Mouse (Mus musculus) hindbrain, embryonic 16.5 days (tissue): ENCODE measurements around the gene AW822073. TPM values are rescaled to one million over a fixed set of nuclear protein-coding genes. Genes with fewer than 3 reads are reported as not detected.
"Not testable (repeated sequence)": the region's sequence is repeated elsewhere in the genome, so short reads cannot be mapped to it uniquely, and the experiment has no call there.

Experiments
- ATAC-seq: fragments of 200-750 bp; cut with Nextera tagmentation; 2 replicates; pipeline ENCODE4 v1.8.0; 2017; ENCODE audit warnings: moderate TSS enrichment, moderate library complexity
- H3K27ac ChIP-seq: fragments of 300-500 bp; sonication (generic); 2 replicates; pipeline ENCODE4 v1.5.1; 2014; ENCODE audit warnings: low read depth, mild to moderate bottlenecking, control low read depth, low read length, moderate library complexity
- H3K27me3 ChIP-seq: fragments of 300-500 bp; sonication (generic); replicated peaks from 2 replicates; pipeline ENCODE4 v1.6.1; 2014; ENCODE audit warnings: low read length; ENCODE audit not compliant: control insufficient read depth, insufficient read depth
- H3K36me3 ChIP-seq: fragments of 300-500 bp; sonication (generic); 2 replicates; pipeline ENCODE4 v1.6.1; 2014; ENCODE audit warnings: mild to moderate bottlenecking, low read length, moderate library complexity, mixed read lengths; ENCODE audit not compliant: control insufficient read depth, insufficient read depth
- H3K4me1 ChIP-seq: fragments of 300-500 bp; sonication (generic); 2 replicates; pipeline ENCODE4 v1.6.1; 2014; ENCODE audit warnings: low read depth, low read length; ENCODE audit not compliant: control insufficient read depth, insufficient read depth
- H3K4me2 ChIP-seq: fragments of 300-500 bp; sonication (generic); 2 replicates; pipeline ENCODE4 v1.6.1; 2014; ENCODE audit warnings: mild to moderate bottlenecking, low read length, control low read depth, moderate library complexity
- H3K4me3 ChIP-seq: fragments of 300-500 bp; sonication (generic); 2 replicates; pipeline ENCODE4 v1.5.1; 2014; ENCODE audit warnings: mild to moderate bottlenecking, low read length, control low read depth, moderate library complexity
- H3K9ac ChIP-seq: fragments of 300-500 bp; sonication (generic); 2 replicates; pipeline ENCODE4 v1.6.1; 2014; ENCODE audit warnings: low read depth, mild to moderate bottlenecking, control low read depth, low read length, moderate library complexity
- H3K9me3 ChIP-seq: fragments of 300-500 bp; sonication (generic); 2 replicates; pipeline ENCODE4 v1.6.1; 2014; ENCODE audit warnings: mild to moderate bottlenecking, low read length, moderate library complexity; ENCODE audit not compliant: control insufficient read depth
- WGBS: fragments of 180-500 bp; shearing (Covaris S2); extraction: QIAGEN DNeasy Blood & Tissue Kit; methylation state at CpG from one replicate; pipeline ENCODE4 v1.1.7; 2014; 5-methylcytosine and 5-hydroxymethylcytosine counted together
- polyA plus RNA-seq: library from polyadenylated mRNA; unstranded; fragments of >200 nt; fragmentation: Nextera tagmentation; extraction: Ambion mirVana; gene quantifications from 2 replicates; pipeline ENCODE4 v1.2.1, GENCODE M21; 2015

Gene AW822073
- polyA plus RNA-seq, 1 experiment from 2014 or later, result not detected

DNA sequence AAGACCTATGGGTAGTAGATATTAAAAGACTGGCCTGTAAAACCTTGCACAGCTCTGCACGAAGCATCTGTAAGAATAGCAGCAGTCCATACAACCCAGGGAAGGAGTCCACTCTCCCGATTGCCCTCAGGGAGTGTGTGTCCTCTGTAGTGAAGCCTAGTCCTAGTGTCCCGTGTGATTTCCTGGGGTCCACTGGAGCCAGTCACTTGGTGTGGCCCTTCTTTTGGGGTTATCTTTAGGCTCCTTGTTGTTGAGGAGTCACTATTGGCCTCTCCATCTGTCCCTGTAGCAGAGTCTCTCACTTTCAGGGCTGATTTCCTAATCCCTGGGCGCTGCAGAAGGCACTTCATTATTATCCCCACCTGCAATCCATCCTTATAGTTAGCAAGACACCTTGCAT, 10.3 kb upstream of the AW822073 start:
- WGBS, result 88% methylated on average over 4 of the region's 4 CpGs
- H3K4me3 ChIP-seq, H3K27ac ChIP-seq, ATAC-seq, H3K27me3 ChIP-seq, H3K4me1 ChIP-seq, H3K9ac ChIP-seq, H3K36me3 ChIP-seq, H3K4me2 ChIP-seq: not testable (repeated sequence)
- peaks cover 18% of the 10 kb centered on the region for H3K9me3 ChIP-seq

DNA sequence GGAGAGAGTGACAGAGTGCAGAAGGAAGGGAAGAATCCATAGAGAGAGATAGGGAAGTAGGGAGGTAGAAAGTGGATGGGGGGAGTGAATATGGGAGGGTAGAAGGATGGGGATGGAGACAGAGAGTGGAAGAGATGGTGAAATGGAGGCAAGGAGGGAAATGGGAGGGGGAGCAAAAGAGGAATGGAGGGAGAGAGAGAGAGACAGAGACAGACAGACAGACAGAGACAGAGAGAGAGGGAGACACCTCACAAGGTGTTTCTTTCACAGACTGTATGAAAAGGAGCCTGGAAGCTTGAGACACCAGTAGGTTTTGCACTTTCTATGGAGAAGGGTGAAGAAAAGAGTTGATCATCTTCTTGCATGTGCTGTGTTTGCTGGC, 9.0 kb upstream of the AW822073 start:
- H3K9ac ChIP-seq, H3K4me2 ChIP-seq, H3K27ac ChIP-seq, H3K27me3 ChIP-seq, H3K36me3 ChIP-seq, H3K4me1 ChIP-seq, ATAC-seq, H3K4me3 ChIP-seq: not testable (repeated sequence)
- peaks cover 14% of the 10 kb centered on the region for H3K9me3 ChIP-seq

DNA sequence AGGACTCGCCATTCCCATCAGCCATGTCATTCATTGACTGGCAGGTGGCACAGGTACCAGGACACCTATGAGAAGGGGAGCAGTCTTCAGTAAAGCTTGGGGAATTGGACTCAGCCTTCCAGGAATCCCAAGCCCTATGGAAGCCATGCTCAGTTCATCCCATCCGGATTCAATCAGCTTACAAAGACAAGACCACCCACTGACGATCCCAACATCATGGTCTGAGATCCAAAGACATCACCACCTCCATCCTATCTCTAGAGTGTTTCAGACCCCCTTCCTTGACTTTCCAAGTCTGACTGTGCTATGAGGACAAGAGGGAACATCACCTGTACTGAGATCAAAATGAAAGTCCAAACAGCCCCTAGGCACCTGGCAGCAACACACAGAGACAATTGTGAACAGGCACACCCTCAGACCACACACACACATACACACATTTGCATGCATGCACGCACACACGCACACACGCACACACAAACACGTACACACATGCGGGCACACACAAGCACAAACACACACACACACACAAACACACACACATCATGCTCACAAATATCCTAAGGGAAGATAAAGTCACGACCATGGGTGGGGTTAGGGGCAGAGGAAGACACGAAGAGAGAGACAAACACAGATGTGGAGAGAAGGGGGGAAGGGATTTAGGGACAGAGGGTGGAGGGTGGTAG, 8.5 kb upstream of the AW822073 start:
- 81% methylated on average over 9 of the region's 10 CpGs for WGBS
- not testable (repeated sequence) for H3K4me2 ChIP-seq

DNA sequence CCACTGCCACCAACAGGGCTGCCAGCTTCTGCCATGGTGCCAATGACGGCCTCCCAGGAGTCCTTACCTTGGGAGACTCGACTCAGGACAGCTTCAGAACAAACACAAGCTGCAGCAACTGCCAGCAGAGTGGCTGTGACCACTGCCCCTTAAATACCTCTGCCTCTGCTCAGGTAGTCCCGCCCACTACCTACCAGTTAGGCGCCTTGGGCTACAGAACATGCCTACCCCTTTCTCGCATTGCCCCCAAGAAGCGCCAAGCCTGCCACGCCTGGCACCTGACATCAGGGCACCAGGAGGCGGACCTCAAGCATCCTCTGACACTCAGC, 7.9 kb upstream of the AW822073 start, which contains the start of gene Duxf3:
TSS of gene Duxf3 (minus strand) at position 35 of the 329 bp plus-strand sequence.
- not testable (repeated sequence) for H3K27ac ChIP-seq, ATAC-seq, H3K36me3 ChIP-seq, H3K27me3 ChIP-seq, H3K4me3 ChIP-seq, H3K4me1 ChIP-seq, H3K4me2 ChIP-seq, H3K9ac ChIP-seq
- WGBS, result 77% methylated on average over 4 of the region's 8 CpGs
- peaks cover 14% of the 10 kb centered on the region for H3K9me3 ChIP-seq

More for the DNA sequence above, 8.5 kb upstream of the AW822073 start:
- H3K4me3 ChIP-seq, H3K27me3 ChIP-seq, H3K36me3 ChIP-seq, H3K4me1 ChIP-seq, H3K27ac ChIP-seq, H3K9ac ChIP-seq: not testable (repeated sequence)
- H3K9me3 ChIP-seq, result peaks cover 14% of the 10 kb centered on the region
- ATAC-seq, result peak; percentile 53

DNA sequence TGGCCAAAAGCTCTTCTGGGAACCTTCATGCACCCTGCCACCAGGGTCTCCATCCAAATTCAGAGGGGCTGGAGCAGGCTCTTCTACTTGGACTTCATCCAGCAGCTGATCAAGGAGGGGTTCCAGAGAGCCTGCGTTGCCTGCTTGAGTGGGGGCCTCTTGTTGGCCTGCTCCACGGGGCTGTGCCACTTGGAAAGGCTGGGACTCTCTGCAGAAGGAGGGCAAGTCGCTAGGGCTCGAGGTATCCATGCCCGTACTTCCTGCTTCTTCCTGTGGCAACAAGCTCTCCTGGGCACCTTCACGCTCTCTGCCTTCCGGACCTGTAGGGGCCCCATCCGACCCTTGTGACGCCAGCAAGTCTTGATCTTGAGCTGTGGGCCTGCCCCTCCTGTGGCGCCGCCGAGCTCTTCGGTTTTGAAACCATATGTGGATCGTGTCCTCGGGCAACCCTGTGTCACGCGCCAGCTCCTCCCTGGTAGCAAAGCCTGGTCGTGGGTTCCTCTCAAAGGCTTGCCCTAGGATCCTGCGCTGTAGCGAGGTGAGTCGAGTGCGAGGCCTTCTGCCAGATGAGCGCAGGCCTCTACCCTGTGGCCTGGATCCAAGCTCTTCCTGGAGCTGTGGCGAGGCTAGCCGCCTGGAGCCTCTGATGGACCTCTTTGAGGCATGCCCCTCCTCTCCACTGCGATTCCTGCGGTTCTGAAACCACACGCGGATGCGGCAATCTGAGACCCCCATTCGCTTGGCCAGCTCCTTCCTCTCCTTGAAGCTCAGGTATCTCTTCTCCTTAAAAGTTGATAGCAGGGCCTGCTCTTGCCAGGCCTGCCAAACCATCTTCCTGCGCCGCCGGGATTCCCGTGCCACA, 7.3 kb upstream of the AW822073 start:
- H3K36me3 ChIP-seq, H3K27me3 ChIP-seq, H3K27ac ChIP-seq, H3K4me2 ChIP-seq, H3K4me3 ChIP-seq, H3K4me1 ChIP-seq, H3K9ac ChIP-seq: not testable (repeated sequence)
- H3K9me3 ChIP-seq, result peaks cover 14% of the 10 kb centered on the region
- peak; percentile 83 for ATAC-seq
- 87% methylated on average over 31 of the region's 35 CpGs for WGBS

DNA sequence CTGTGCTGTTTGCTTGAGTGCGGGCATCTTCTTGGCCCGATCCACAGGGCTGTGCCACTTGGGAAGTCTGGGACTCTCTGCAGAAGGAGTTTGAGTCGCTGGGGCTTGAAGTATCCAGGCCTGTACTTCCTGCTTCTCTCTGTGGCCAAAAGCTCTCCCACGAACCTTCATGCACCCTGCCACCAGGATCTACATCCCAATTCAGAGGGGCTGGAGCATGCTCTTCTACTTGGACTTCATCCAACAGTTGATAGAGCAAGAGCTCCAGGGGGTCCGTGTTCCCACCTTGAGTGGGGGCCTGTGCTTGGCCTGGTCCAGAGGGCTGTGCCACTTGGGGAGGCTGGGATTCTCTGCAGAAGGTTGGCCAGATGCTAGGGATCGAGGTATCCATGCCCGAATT, 6.4 kb upstream of the AW822073 start:
- ATAC-seq, result peak; percentile 46
- not testable (repeated sequence) for H3K27ac ChIP-seq, H3K36me3 ChIP-seq, H3K4me1 ChIP-seq, H3K4me2 ChIP-seq, H3K4me3 ChIP-seq, H3K27me3 ChIP-seq, H3K9ac ChIP-seq
- peaks cover 14% of the 10 kb centered on the region for H3K9me3 ChIP-seq
- WGBS, result 94% methylated on average over 5 of the region's 7 CpGs

DNA sequence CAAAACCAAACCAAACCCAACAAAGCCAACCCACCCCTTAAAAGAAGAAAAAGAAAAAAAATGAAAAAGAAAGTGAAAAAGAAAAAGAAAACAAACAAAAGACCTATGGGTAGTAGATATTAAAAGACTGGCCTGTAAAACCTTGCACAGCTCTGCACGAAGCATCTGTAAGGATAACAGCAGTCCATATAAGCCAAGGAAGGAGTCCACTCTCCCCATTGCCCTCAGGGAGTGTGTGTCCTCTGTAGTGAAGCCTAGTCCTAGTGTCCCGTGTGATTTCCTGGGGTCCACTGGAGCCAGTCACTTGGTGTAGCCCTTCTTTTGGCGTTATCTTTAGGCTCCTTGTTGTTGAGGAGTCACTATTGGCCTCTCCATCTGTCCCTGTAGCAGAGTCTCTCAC, 5.3 kb upstream of the AW822073 start:
- not testable (repeated sequence) for H3K4me1 ChIP-seq, H3K4me3 ChIP-seq, H3K27ac ChIP-seq, H3K27me3 ChIP-seq, H3K36me3 ChIP-seq, H3K9ac ChIP-seq, H3K4me2 ChIP-seq, ATAC-seq
- peaks cover 14% of the 10 kb centered on the region for H3K9me3 ChIP-seq
- 55% methylated on average over 3 of the region's 3 CpGs for WGBS

GRCm38 (mm10) chr10:58227798-58228197, 3.1 kb upstream of the AW822073 start:
- peaks cover 14% of the 10 kb centered on the region for H3K9me3 ChIP-seq
- not testable (repeated sequence) for H3K4me1 ChIP-seq, H3K27me3 ChIP-seq, H3K27ac ChIP-seq, H3K4me2 ChIP-seq, ATAC-seq, H3K4me3 ChIP-seq, H3K36me3 ChIP-seq, H3K9ac ChIP-seq
- 82% methylated on average over 2 of the region's 6 CpGs for WGBS

DNA sequence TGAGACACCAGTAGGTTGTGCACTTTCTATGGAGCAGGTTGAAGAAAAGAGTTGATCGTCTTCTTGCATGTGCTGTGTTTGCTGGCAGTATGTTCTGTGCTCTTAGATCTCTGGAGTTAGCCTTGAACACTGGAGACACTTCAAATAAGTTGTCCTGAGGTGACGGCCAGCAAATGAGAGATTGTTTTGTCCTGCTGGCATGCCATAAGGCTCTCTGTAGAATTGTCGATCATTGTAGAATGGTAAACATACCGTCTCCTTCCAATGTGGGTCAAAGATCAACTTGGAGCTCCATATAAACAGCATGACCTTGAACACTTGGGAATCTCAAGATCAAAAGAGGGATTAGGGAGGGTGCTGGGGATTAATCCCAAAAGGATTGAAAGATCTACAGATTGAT, 1.6 kb upstream of the AW822073 start:
- H3K4me1 ChIP-seq, H3K9me3 ChIP-seq, H3K27ac ChIP-seq, H3K9ac ChIP-seq, H3K27me3 ChIP-seq, H3K4me3 ChIP-seq, H3K4me2 ChIP-seq, H3K36me3 ChIP-seq, ATAC-seq: not testable (repeated sequence)
- WGBS, result 88% methylated on average over 4 of the region's 4 CpGs
